Mouse (Mus musculus): ENCODE measurements around the gene Foxj2. TPM values are rescaled to one million over a fixed set of nuclear protein-coding genes. Genes with fewer than 3 reads are reported as not detected.

Foxj2 gene
- polyA plus RNA-seq, 1 experiment from 2014 or later: 5.5 TPM

GRCm38 (mm10) chr6:122811771-122812600 is 7.7 kb upstream of the Foxj2 start:
- H3K36me3 ChIP-seq (ENCODE audit: insufficient read depth, low read length): no peaks in the 10 kb centered on the region
- 28% methylated on average over 16 of the region's 16 CpGs for WGBS
- DNase-seq (ENCODE audit: low spot score) (peak; percentile 82), ATAC-seq (replicated peaks; ENCODE audit: low FRiP score, low read depth) (0 out of 2 replicates have a peak, but pooled peaks have one; percentile 21)
- H3K4me1 ChIP-seq (replicated peaks; ENCODE audit: insufficient read depth, low read length): no peaks in the 10 kb centered on the region
- H3K9ac ChIP-seq (ENCODE audit: low read depth, low read length): peak overlapping the region; percentile 80
- no peaks in the 10 kb centered on the region for H3K9me3 ChIP-seq (replicated peaks; ENCODE audit: low read length)
- peak overlapping the region; percentile 100 for H3K27ac ChIP-seq
- peak; percentile 34; the same call in 1 of the 2 replicates for TF ChIP-seq CTCF (IDR thresholded peaks at IDR 0.05; ENCODE audit: low read depth)
- H3K27me3 ChIP-seq (ENCODE audit: insufficient read depth, low read length): no peaks in the 10 kb centered on the region
- H3K4me2 ChIP-seq (ENCODE audit: low read length): peak overlapping the region; percentile 53
- H3K4me3 ChIP-seq (replicated peaks; ENCODE audit: low read depth, low read length): peak overlapping the region; percentile 71

- no peak overlapping the region for H3K4me3 ChIP-seq (replicated peaks; ENCODE audit: low read depth, low read length)
- no peaks in the 10 kb centered on the region for H3K9me3 ChIP-seq (replicated peaks; ENCODE audit: low read length)
- ATAC-seq (replicated peaks; ENCODE audit: low FRiP score, low read depth): no peak
- peak; percentile 17; the same call in 1 of the 2 replicates for TF ChIP-seq CTCF (IDR thresholded peaks at IDR 0.05; ENCODE audit: low read depth)
- 93% methylated on average over 4 of the region's 4 CpGs for WGBS
- no peaks in the 10 kb centered on the region for H3K4me1 ChIP-seq (replicated peaks; ENCODE audit: insufficient read depth, low read length)
- no peak overlapping the region for H3K9ac ChIP-seq (ENCODE audit: low read depth, low read length)
- H3K27ac ChIP-seq: no peak overlapping the region
- no peak overlapping the region for H3K4me2 ChIP-seq (ENCODE audit: low read length)
- DNase-seq (ENCODE audit: low spot score): no peak
- H3K36me3 ChIP-seq (ENCODE audit: insufficient read depth, low read length): no peaks in the 10 kb centered on the region
- no peaks in the 10 kb centered on the region for H3K27me3 ChIP-seq (ENCODE audit: insufficient read depth, low read length)
Measured at GRCm38 (mm10) chr6:122812716-122813115, 7.0 kb upstream of the Foxj2 start.

GRCm38 (mm10) chr6:122813640-122814039 is 6.1 kb upstream of the Foxj2 start:
- ATAC-seq (replicated peaks; ENCODE audit: low FRiP score, low read depth): no peak
- 88% methylated on average over 4 of the region's 4 CpGs for WGBS
- DNase-seq (ENCODE audit: low spot score): no peak
- Histone ChIP-seq H3K27ac (no peak overlapping the region), H3K9ac (ENCODE audit: low read depth, low read length) (no peak overlapping the region), H3K4me3 (replicated peaks; ENCODE audit: low read depth, low read length) (no peak overlapping the region), H3K4me1 (replicated peaks; ENCODE audit: insufficient read depth, low read length) (no peaks in the 10 kb centered on the region; the same call in 1 of the 2 replicates), H3K4me2 (ENCODE audit: low read length) (no peak overlapping the region), H3K9me3 (replicated peaks; ENCODE audit: low read length) (no peaks in the 10 kb centered on the region), H3K27me3 (ENCODE audit: insufficient read depth, low read length) (no peaks in the 10 kb centered on the region), H3K36me3 (ENCODE audit: insufficient read depth, low read length) (no peaks in the 10 kb centered on the region)
- TF ChIP-seq CTCF (IDR thresholded peaks at IDR 0.05; ENCODE audit: low read depth): no peak

GRCm38 (mm10) chr6:122820071-122820798 is 521 bp downstream of the Foxj2 start:
- no peaks in the 10 kb centered on the region for H3K9me3 ChIP-seq (replicated peaks; ENCODE audit: low read length)
- H3K27me3 ChIP-seq (ENCODE audit: insufficient read depth, low read length): no peaks in the 10 kb centered on the region
- peak overlapping the region; percentile 96 for H3K9ac ChIP-seq (ENCODE audit: low read depth, low read length)
- no peak for TF ChIP-seq CTCF (IDR thresholded peaks at IDR 0.05; ENCODE audit: low read depth)
- peaks cover 19% of the 10 kb centered on the region for H3K4me1 ChIP-seq (replicated peaks; ENCODE audit: insufficient read depth, low read length)
- 1% methylated on average over 33 of the region's 38 CpGs for WGBS
- no peaks in the 10 kb centered on the region for H3K36me3 ChIP-seq (ENCODE audit: insufficient read depth, low read length)
- peak; percentile 37 for DNase-seq (ENCODE audit: low spot score)
- H3K4me2 ChIP-seq (ENCODE audit: low read length): peak overlapping the region; percentile 93
- peak overlapping the region; percentile 88 for H3K27ac ChIP-seq
- peak overlapping the region; percentile 77 for H3K4me3 ChIP-seq (replicated peaks; ENCODE audit: low read depth, low read length)
- ATAC-seq (replicated peaks; ENCODE audit: low FRiP score, low read depth): peak; percentile 79

- TF ChIP-seq CTCF (IDR thresholded peaks at IDR 0.05; ENCODE audit: low read depth): no peak
- Histone ChIP-seq H3K27ac (peak overlapping the region; percentile 88; the same call in 1 of the 2 replicates), H3K36me3 (ENCODE audit: insufficient read depth, low read length) (no peaks in the 10 kb centered on the region), H3K27me3 (ENCODE audit: insufficient read depth, low read length) (no peaks in the 10 kb centered on the region), H3K9me3 (replicated peaks; ENCODE audit: low read length) (no peaks in the 10 kb centered on the region), H3K4me1 (replicated peaks; ENCODE audit: insufficient read depth, low read length) (peaks cover 27% of the 10 kb centered on the region), H3K4me2 (ENCODE audit: low read length) (peak overlapping the region; percentile 93), H3K4me3 (replicated peaks; ENCODE audit: low read depth, low read length) (peak overlapping the region; percentile 77), H3K9ac (ENCODE audit: low read depth, low read length) (peak overlapping the region; percentile 96)
- DNase-seq (ENCODE audit: low spot score) (no peak), ATAC-seq (replicated peaks; ENCODE audit: low FRiP score, low read depth) (no peak; the same call in 1 of the 2 replicates)
- 27% methylated on average over 15 of the region's 15 CpGs for WGBS
Measured at GRCm38 (mm10) chr6:122820799-122821650, 1.3 kb downstream of the Foxj2 start.

All from kidney, postnatal 0 days (tissue).